Mouse (Mus musculus) kidney, postnatal 0 days (tissue): ENCODE data around the gene Rapgefl1. TPM values are rescaled to one million over a fixed set of nuclear protein-coding genes. Genes with fewer than 3 reads are reported as not detected.

Source experiments
- ATAC-seq: fragments of 200-750 bp; cut with Nextera tagmentation; replicated peaks from 2 replicates; pipeline ENCODE4 v1.8.0; 2017; ENCODE audit warnings: low read depth, moderate number of reproducible peaks, moderate TSS enrichment, moderate library complexity; ENCODE audit not compliant: low FRiP score
- DNase-seq: peaks from one replicate; pipeline ENCODE4 v3.0.0-alpha.2; 2016; ENCODE audit warnings: low spot score
- H3K27ac ChIP-seq: fragments of 300-500 bp; sonication (generic); 2 replicates; pipeline ENCODE4 v1.5.1; 2014; ENCODE audit warnings: mild to moderate bottlenecking
- H3K27me3 ChIP-seq: fragments of 300-500 bp; sonication (generic); 2 replicates; pipeline ENCODE4 v1.6.1; 2014; ENCODE audit warnings: low read length, mixed read lengths; ENCODE audit not compliant: insufficient read depth
- H3K36me3 ChIP-seq: fragments of 300-500 bp; sonication (generic); 2 replicates; pipeline ENCODE4 v1.6.1; 2014; ENCODE audit warnings: low read length, mixed read lengths; ENCODE audit not compliant: insufficient read depth
- H3K4me1 ChIP-seq: fragments of 300-500 bp; sonication (generic); replicated peaks from 2 replicates; pipeline ENCODE4 v1.6.1; 2014; ENCODE audit warnings: antibody characterized with exemption, low read length, mixed read lengths; ENCODE audit not compliant: insufficient read depth
- H3K4me2 ChIP-seq: fragments of 300-500 bp; sonication (generic); 2 replicates; pipeline ENCODE4 v1.6.1; 2014; ENCODE audit warnings: mild to moderate bottlenecking, low read length, moderate library complexity, mixed read lengths
- H3K4me3 ChIP-seq: fragments of 300-500 bp; sonication (generic); replicated peaks from 2 replicates; pipeline ENCODE4 v1.5.1; 2014; ENCODE audit warnings: low read depth, low read length
- H3K9ac ChIP-seq: fragments of 300-500 bp; sonication (generic); 2 replicates; pipeline ENCODE4 v1.6.1; 2014; ENCODE audit warnings: low read depth, low read length
- H3K9me3 ChIP-seq: fragments of 300-500 bp; sonication (generic); replicated peaks from 2 replicates; pipeline ENCODE4 v1.6.1; 2016; ENCODE audit warnings: low read length, inconsistent platforms, mixed read lengths
- CTCF ChIP-seq: IDR thresholded peaks from 2 replicates; pipeline ENCODE4 v1.5.1; 2016; ENCODE audit warnings: antibody characterized with exemption, low read depth, mild to moderate bottlenecking, moderate library complexity
- WGBS: fragments of 180-500 bp; shearing (Covaris S2); extraction: QIAGEN DNeasy Blood & Tissue Kit; methylation state at CpG from one replicate; pipeline ENCODE4 v1.1.7; 2014; 5-methylcytosine and 5-hydroxymethylcytosine counted together
- polyA plus RNA-seq: library from polyadenylated mRNA; unstranded; fragments of >200 nt; fragmentation: Nextera tagmentation; extraction: Ambion mirVana; gene quantifications from 2 replicates; pipeline ENCODE4 v1.2.1, GENCODE M21; 2015

Gene Rapgefl1
- polyA plus RNA-seq, 1 experiment from 2014 or later: 1.0 TPM

DNA sequence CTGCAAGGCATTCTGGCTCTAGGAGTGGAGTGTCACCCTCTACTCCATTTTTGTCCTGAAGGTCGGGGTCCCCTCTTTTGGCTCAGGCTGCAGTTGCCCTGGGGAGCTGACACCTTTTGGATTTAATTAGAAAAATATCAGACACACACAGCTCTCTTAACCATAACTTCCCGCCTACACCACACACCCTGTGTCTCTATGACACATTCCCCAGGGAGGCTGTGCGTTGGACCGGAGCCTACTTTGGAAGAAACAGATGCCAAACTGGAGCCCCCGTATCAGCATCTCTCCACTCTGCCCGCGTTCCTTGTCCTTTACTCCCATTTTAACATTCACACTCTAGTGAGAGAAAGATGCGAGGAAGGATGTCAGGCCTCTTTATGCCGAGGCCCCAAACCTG lies 1.9 kb downstream of the Rapgefl1 start:
- Histone ChIP-seq H3K9me3 (no peaks in the 10 kb centered on the region), H3K9ac (no peak overlapping the region), H3K4me3 (no peak overlapping the region), H3K36me3 (peaks cover 8% of the 10 kb centered on the region), H3K27ac (no peak overlapping the region), H3K4me1 (peaks cover 17% of the 10 kb centered on the region), H3K27me3 (no peaks in the 10 kb centered on the region), H3K4me2 (no peak overlapping the region)
- WGBS: 57% methylated on average over 9 of the region's 9 CpGs
- ATAC-seq (no peak), DNase-seq (no peak)
- TF ChIP-seq CTCF: no peak

DNA sequence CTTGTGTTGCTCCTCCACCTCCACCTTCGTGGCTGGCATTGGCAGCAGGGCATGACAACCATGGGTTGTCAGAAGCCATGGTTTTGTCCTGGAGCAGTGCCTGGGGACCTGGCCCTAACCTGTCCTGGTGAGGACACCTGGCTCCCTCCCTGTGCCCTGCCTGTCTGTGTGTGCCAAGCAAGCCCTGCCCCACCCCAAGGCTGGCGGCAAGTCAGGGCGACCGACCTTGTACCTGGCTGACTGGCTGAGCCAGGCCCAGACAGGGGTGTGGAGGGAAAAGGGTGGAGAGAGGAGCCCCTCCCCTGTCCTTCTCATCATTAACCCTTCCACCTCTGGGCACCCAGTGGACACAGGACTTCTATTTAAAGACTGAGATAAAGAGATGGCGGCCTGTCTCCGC lies 2.8 kb downstream of the Rapgefl1 start:
- Histone ChIP-seq H3K27me3 (no peaks in the 10 kb centered on the region), H3K9ac (no peak overlapping the region), H3K4me2 (no peak overlapping the region), H3K27ac (no peak overlapping the region), H3K4me1 (peaks cover 17% of the 10 kb centered on the region), H3K9me3 (no peaks in the 10 kb centered on the region), H3K4me3 (no peak overlapping the region), H3K36me3 (0 out of 2 replicates have a peak, but pooled peaks cover 5% of the 10 kb centered on the region)
- DNase-seq (no peak), ATAC-seq (no peak)
- 29% methylated on average over 6 of the region's 6 CpGs for WGBS
- TF ChIP-seq CTCF: no peak

DNA sequence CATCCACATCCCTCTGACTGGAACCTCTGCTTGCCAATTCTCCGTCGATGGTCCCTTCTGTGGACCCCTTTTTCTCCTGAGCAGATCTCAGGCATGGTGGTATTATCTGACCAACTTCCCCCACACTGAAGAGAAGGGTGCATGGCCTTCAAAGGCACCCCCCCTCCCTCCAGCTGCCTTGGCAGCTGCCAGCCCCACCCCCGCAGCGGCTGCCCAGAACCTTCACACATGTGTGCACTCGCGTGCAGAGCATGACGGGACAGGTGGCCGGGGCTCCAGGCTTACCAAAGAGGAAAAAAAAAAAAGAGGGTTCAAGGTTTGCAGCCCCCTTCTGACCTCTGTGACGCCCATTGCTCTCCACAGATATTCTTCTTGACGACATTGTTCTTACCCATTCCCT lies 3.3 kb downstream of the Rapgefl1 start:
- Histone ChIP-seq H3K9me3 (no peaks in the 10 kb centered on the region), H3K4me2 (no peak overlapping the region), H3K36me3 (0 out of 2 replicates have a peak, but pooled peaks cover 3% of the 10 kb centered on the region), H3K4me1 (peaks cover 17% of the 10 kb centered on the region), H3K27me3 (no peaks in the 10 kb centered on the region), H3K27ac (no peak overlapping the region), H3K9ac (no peak overlapping the region), H3K4me3 (no peak overlapping the region)
- TF ChIP-seq CTCF: no peak
- DNase-seq (peak; percentile 56), ATAC-seq (0 out of 2 replicates have a peak, but pooled peaks have one; percentile 29)
- WGBS: 36% methylated on average over 10 of the region's 10 CpGs

DNA sequence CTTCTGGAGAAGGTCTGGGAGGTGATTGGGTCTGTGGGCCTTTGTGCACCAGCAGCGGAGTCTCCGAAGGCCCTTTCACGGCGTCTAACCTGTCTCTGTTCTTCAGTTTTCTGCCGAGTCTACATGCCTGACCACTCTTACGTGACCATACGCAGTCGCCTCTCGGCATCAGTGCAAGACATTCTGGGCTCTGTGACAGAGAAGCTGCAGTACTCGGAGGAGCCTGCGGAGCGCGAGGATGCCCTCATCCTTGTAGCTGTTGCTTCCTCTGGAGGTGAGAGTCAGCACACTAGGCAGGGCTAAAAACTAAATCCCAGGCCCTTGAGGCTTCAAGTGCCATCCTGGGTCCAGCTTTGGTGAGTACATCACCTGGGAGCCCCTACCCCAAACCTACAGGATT lies 9.4 kb downstream of the Rapgefl1 start:
- Histone ChIP-seq H3K36me3 (no peaks in the 10 kb centered on the region), H3K9me3 (no peaks in the 10 kb centered on the region), H3K27me3 (no peaks in the 10 kb centered on the region), H3K27ac (no peak overlapping the region), H3K9ac (no peak overlapping the region), H3K4me1 (0 out of 2 replicates have a peak, but pooled peaks cover 5% of the 10 kb centered on the region), H3K4me2 (no peak overlapping the region), H3K4me3 (no peak overlapping the region)
- ATAC-seq: peak; percentile 73; the same call in 1 of the 2 replicates
- peak; percentile 49 for DNase-seq
- 42% methylated on average over 13 of the region's 13 CpGs for WGBS
- peak; percentile 40; the same call in 1 of the 2 replicates for TF ChIP-seq CTCF

DNA sequence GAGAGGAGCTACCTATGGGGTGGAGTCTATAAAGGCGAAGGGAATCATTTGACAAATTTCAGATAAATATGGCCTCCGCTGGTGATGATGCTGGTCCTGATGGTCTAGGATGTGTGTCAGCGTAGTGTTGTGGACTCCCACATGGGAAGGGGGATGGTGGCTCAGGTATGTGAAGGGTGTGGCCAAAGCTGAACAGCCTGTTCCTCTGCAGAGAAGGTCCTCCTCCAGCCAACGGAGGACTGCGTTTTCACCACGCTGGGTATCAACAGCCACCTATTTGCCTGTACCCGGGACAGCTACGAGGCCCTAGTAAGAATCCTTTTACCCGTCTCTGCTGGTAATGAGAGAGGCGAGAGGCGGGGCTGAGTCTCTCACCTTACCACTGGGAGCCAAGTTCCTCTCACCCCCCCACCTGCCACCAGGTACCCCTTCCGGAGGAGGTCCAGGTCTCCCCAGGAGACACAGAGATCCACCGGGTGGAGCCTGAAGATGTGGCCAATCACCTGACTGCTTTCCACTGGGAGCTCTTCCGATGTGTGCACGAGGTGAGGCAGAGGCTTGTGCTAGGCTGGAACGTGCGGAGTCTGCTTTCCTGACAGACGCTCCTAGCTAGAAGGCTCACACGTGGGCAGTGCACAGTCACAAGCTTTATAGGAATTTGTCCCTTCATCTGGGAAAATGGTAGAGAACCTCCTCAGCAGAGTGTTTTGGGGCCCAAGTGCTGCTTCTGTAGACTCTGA lies 10.4 kb downstream of the Rapgefl1 start:
- Histone ChIP-seq H3K9me3 (no peaks in the 10 kb centered on the region), H3K36me3 (no peaks in the 10 kb centered on the region), H3K9ac (no peak overlapping the region), H3K4me3 (no peak overlapping the region), H3K27ac (no peak overlapping the region), H3K27me3 (no peaks in the 10 kb centered on the region), H3K4me1 (0 out of 2 replicates have a peak, but pooled peaks cover 5% of the 10 kb centered on the region), H3K4me2 (no peak overlapping the region)
- no peak for DNase-seq
- WGBS: 70% methylated on average over 19 of the region's 19 CpGs
- no peak for ATAC-seq
- TF ChIP-seq CTCF: no peak

DNA sequence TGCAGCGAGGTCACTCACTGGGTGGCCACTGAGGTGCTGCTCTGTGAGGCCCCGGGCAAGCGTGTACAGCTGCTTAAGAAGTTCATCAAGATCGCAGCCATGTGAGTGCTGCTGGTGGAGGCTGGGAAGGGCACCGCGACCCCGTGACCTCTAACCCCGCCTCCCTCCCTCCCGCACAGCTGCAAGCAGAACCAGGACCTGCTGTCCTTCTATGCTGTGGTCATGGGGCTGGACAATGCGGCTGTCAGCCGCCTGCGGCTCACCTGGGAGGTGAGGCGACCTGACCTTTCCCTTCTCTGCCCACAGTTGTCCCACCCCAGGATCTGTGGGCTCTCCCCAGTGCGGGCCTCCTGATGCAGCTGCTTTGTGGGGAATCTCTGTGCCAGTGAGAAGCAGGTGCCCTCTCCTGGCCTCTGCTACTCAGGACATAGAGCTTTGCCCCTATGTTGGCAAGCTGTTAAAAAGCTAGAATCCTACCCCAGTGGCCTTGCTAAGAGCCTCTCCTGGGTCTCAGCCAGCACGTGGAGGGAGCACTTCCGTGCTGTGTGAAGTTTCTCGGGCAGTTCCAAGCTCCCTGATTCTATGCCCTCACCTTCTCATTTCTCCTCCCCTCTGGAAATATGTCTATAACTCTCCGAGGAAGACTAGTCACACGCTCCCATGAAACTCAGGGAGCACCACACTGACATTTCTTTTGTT lies 12.8 kb downstream of the Rapgefl1 start:
- Histone ChIP-seq H3K9me3 (no peaks in the 10 kb centered on the region), H3K36me3 (no peaks in the 10 kb centered on the region), H3K27ac (no peak overlapping the region), H3K4me2 (no peak overlapping the region), H3K4me1 (0 out of 2 replicates have a peak, but pooled peaks cover 5% of the 10 kb centered on the region), H3K4me3 (no peak overlapping the region), H3K9ac (no peak overlapping the region), H3K27me3 (no peaks in the 10 kb centered on the region)
- 11% methylated on average over 19 of the region's 19 CpGs for WGBS
- TF ChIP-seq CTCF: peak; percentile 27; the same call in 1 of the 2 replicates
- 0 out of 2 replicates have a peak, but pooled peaks have one; percentile 26 for ATAC-seq
- DNase-seq: no peak
